Mouse (Mus musculus) v-Abl transformed pro-B cells (cell line): Measurements from ENCODE around the gene Hkdc1.

Experiments used
- in situ Hi-C, 2 experiments: fragments of 400-800 bp; cut with MboI; formaldehyde crosslinking; loops; one replicate each; pipeline ENCODE4 v1.15.1; 2025; ENCODE audit not compliant: unreplicated experiment in 2 of 2

Hkdc1 gene

DNA sequence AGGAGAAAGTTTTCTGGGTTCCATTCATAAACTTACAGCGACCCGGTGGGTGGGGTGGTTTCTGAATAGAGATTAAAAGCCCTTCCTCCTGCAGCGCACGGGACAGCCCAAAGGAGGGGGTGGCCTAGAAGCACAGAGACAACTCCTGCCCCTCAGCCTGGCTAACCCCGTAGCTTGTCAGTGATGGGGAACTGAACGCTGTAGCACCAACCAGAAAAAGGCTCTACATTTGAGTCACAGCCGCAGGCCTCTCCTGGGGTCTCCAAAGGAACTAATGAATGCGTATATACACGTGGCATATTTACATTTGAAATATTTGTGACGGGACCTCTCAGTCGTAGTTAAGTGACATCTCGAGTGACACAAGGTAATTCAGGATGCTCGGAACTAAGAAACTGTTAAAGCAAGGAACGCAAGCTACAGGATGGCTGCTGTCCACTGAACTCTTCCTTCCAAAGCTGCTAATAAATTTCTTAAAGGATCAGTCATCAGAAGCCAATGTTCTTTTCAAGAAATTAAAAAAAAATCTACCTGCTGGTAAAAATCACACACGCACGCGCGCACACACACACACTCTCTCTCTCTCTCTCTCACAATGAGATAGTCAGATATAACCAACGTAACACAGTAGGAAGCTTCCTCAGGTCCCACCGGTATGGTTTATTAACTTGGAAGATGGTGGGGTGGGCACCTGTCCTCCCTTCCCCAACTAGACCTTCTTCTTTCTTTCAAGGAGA lies 87.4 kb downstream of the Hkdc1 start:
- in situ Hi-C loops: no loop called here

DNA sequence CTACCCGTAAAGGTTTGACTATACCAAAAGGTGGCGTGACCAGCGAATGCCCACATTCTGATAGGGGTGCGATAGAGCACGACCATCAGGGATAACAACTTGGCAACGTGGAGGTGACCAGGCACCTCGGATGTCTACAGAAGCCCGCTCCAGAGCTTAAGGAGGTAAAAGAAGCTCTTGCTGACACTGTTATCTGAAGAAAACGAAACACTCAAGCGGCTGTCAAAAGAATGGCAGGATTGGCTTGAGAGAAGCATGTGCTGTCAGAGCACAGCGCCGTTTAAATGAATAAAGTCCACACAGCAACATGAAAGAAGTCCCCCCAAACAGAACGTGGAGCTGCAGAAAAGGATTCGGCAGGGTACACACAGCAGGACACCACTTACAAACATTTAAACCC lies 89.0 kb downstream of the Hkdc1 start:
- in situ Hi-C loops: no loop called here
